8 mouse cellular contexts compared by ENCODE assay signal in the genomic region with DNA sequence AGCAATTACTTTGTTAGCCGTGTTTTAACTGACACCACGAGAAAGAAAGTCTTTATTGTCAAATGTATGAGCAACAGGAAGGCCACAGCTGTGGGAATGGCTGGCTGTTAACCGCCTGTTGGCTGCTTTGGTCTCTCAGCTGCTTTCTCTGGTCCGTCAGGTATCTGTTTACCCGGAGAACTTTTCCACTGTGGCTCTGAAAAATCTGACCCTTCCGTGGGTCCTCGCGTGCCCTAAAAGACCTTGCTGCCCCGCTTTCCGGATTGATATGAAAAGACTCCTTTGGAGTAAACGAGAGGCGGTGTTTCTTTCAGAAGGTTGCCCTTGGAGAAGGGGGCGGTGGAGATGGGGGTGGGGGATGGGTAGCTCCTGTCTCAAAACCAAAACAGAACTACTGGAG.
DNase-seq lines count a peak whose midpoint lies in the region; ATAC-seq and TF ChIP-seq lines count a peak whose summit lies in the region.

No protein-coding gene starts in this region.

- H3K4me3 ChIP-seq in heart, embryonic 16.5 days (ENCODE audit: low read length), result peak overlapping the region; percentile 42
- H3K4me3 ChIP-seq in embryonic facial prominence, embryonic 13.5 days, result peak overlapping the region; percentile 39
- H3K4me3 ChIP-seq in kidney, embryonic 16.5 days (ENCODE audit: low read length), result peak overlapping the region; percentile 35
- H3K4me3 ChIP-seq in myocyte, result no peak overlapping the region
- no peak overlapping the region for H3K4me3 ChIP-seq in cerebellum, adult 2 months (replicated peaks; ENCODE audit: insufficient read depth, low read depth, low read length)

- no peaks in the 10 kb centered on the region; the same call in 1 of the 2 replicates for H3K27me3 ChIP-seq in heart, embryonic 16.5 days (ENCODE audit: control insufficient read depth, insufficient read depth, low read length)
- peaks cover 5% of the 10 kb centered on the region for H3K27me3 ChIP-seq in embryonic facial prominence, embryonic 13.5 days
- H3K27me3 ChIP-seq in kidney, embryonic 16.5 days (ENCODE audit: insufficient read depth, low read length), result no peaks in the 10 kb centered on the region
- H3K27me3 ChIP-seq in myocyte (ENCODE audit: control insufficient read depth, insufficient read depth, insufficient read length), result peaks cover 8% of the 10 kb centered on the region
- no peaks in the 10 kb centered on the region for H3K27me3 ChIP-seq in cerebellum, adult 2 months (ENCODE audit: control insufficient read depth, insufficient read depth, low read length)

- H3K9me3 ChIP-seq in heart, embryonic 16.5 days (replicated peaks; ENCODE audit: control insufficient read depth, low read length), result no peaks in the 10 kb centered on the region
- no peaks in the 10 kb centered on the region for H3K9me3 ChIP-seq in embryonic facial prominence, embryonic 13.5 days
- no peaks in the 10 kb centered on the region for H3K9me3 ChIP-seq in kidney, embryonic 16.5 days (ENCODE audit: low read length)

- TF ChIP-seq CTCF in cerebellum, adult 2 months (IDR thresholded peaks at IDR 0.05; ENCODE audit: borderline replicate concordance, insufficient read depth, low read depth, low read length), result no peak

- peak overlapping the region; percentile 45 for H3K9ac ChIP-seq in heart, embryonic 16.5 days (ENCODE audit: low read length)
- H3K9ac ChIP-seq in embryonic facial prominence, embryonic 13.5 days, result peak overlapping the region; percentile 59
- peak overlapping the region; percentile 50 for H3K9ac ChIP-seq in kidney, embryonic 16.5 days (replicated peaks; ENCODE audit: low read length)

- no peak for ATAC-seq in heart, embryonic 16.5 days (replicated peaks; ENCODE audit: extremely low read depth, insufficient read depth, low FRiP score)
- ATAC-seq in embryonic facial prominence, embryonic 13.5 days (ENCODE audit: insufficient number of reproducible peaks, insufficient read depth, low FRiP score, low TSS enrichment, low read depth), result no peak
- peak; percentile 37; the same call in 1 of the 2 replicates for ATAC-seq in kidney, embryonic 16.5 days (ENCODE audit: low FRiP score, low TSS enrichment)

- H3K4me2 ChIP-seq in heart, embryonic 16.5 days (ENCODE audit: low read depth, low read length), result peak overlapping the region; percentile 73
- peak overlapping the region; percentile 73 for H3K4me2 ChIP-seq in embryonic facial prominence, embryonic 13.5 days
- H3K4me2 ChIP-seq in kidney, embryonic 16.5 days (replicated peaks; ENCODE audit: low read depth, low read length), result peak overlapping the region; percentile 62
- H3K4me2 ChIP-seq in myocyte (ENCODE audit: low read depth), result peak overlapping the region; percentile 8

- H3K79me2 ChIP-seq in myocyte (ENCODE audit: control insufficient read depth, insufficient read depth), result no peaks in the 10 kb centered on the region

- no peaks in the 10 kb centered on the region for H3K4me1 ChIP-seq in heart, embryonic 16.5 days (ENCODE audit: control insufficient read depth, insufficient read depth, low read length)
- H3K4me1 ChIP-seq in embryonic facial prominence, embryonic 13.5 days, result peaks cover 12% of the 10 kb centered on the region
- peaks cover 8% of the 10 kb centered on the region; the same call in 1 of the 2 replicates for H3K4me1 ChIP-seq in kidney, embryonic 16.5 days (ENCODE audit: insufficient read depth, low read length)
- H3K4me1 ChIP-seq in cerebellum, adult 2 months (ENCODE audit: control insufficient read depth, insufficient read depth, low read length), result 0 out of 2 replicates have a peak, but pooled peaks cover 3% of the 10 kb centered on the region

- no peak overlapping the region for H3ac ChIP-seq in myocyte (ENCODE audit: control insufficient read depth, insufficient read length)

- intact Hi-C loops in heart, postnatal 36 days (cut with DNase I), result no loop called here

- 2% methylated on average over 13 of the region's 13 CpGs for WGBS in heart, embryonic 16.5 days
- 1% methylated on average over 13 of the region's 13 CpGs for WGBS in embryonic facial prominence, embryonic 13.5 days
- whole genome bisulfite sequencing in kidney, embryonic 16.5 days, result 1% methylated on average over 13 of the region's 13 CpGs
- WGBS in cerebellum, adult 2 months, result 4% methylated on average over 13 of the region's 13 CpGs

- no peak overlapping the region for H3K27ac ChIP-seq in heart, embryonic 16.5 days (ENCODE audit: low read length)
- H3K27ac ChIP-seq in embryonic facial prominence, embryonic 13.5 days, result no peak overlapping the region
- H3K27ac ChIP-seq in kidney, embryonic 16.5 days (ENCODE audit: low read length), result peak overlapping the region; percentile 41
- H3K27ac ChIP-seq in cerebellum, adult 2 months (ENCODE audit: insufficient read depth, low read length), result no peak overlapping the region

- DNase-seq in heart, postnatal 36 days, result no peak
- no peak for DNase-seq in cerebellum, adult 2 months
- no peak for DNase-seq in right cerebral cortex, postnatal 25 days
- no peak for DNase-seq in spleen, postnatal 14 days (ENCODE audit: low spot score in 2 of 2)

- no peak for TF ChIP-seq POLR2A in myocyte (IDR thresholded peaks at IDR 0.05; ENCODE audit: insufficient read length, low read depth)
- TF ChIP-seq POLR2A in cerebellum, adult 2 months (IDR thresholded peaks at IDR 0.05; ENCODE audit: borderline replicate concordance, insufficient read depth, low read length), result no peak

- no peaks in the 10 kb centered on the region for H3K36me3 ChIP-seq in heart, embryonic 16.5 days (ENCODE audit: control insufficient read depth, insufficient read depth)
- no peaks in the 10 kb centered on the region for H3K36me3 ChIP-seq in embryonic facial prominence, embryonic 13.5 days
- H3K36me3 ChIP-seq in kidney, embryonic 16.5 days (ENCODE audit: insufficient read depth, low read length), result no peaks in the 10 kb centered on the region
- H3K36me3 ChIP-seq in myocyte (ENCODE audit: control insufficient read depth, insufficient read depth), result no peaks in the 10 kb centered on the region

TF ChIP-seq in myocyte, 11 proteins besides CTCF, POLR2A, EP300 and RAD21:
- TF ChIP-seq MYOG (IDR thresholded peaks at IDR 0.05; ENCODE audit: control insufficient read depth in 1 of 3, insufficient read depth in 1 of 3, insufficient read length in 2 of 3, low read depth in 2 of 3), result no peak
- TF ChIP-seq E2F4 (IDR thresholded peaks at IDR 0.05; ENCODE audit: insufficient read depth), result no peak
- TF ChIP-seq POLR2AphosphoS2 (IDR thresholded peaks at IDR 0.05; ENCODE audit: insufficient read length, low read depth), result no peak
- TF ChIP-seq REST (IDR thresholded peaks at IDR 0.05; ENCODE audit: insufficient read depth, insufficient read length), result no peak
- TF ChIP-seq TCF3 (IDR thresholded peaks at IDR 0.05; ENCODE audit: insufficient read length, low read depth), result no peak
- no peak for TF ChIP-seq TCF12 (IDR thresholded peaks at IDR 0.05; ENCODE audit: insufficient read depth, poor library complexity, severe bottlenecking)
- TF ChIP-seq SRF (IDR thresholded peaks at IDR 0.05; ENCODE audit: control insufficient read depth, insufficient read length, low read depth), result no peak
- TF ChIP-seq CEBPB (IDR thresholded peaks at IDR 0.05; ENCODE audit: insufficient read depth, poor library complexity, severe bottlenecking), result no peak
- TF ChIP-seq USF1 (IDR thresholded peaks at IDR 0.05; ENCODE audit: low read depth), result no peak
- TF ChIP-seq MAX (IDR thresholded peaks at IDR 0.05; ENCODE audit: low read depth), result no peak
- TF ChIP-seq MYOD1 (IDR thresholded peaks at IDR 0.05; ENCODE audit: control insufficient read depth in 1 of 3, insufficient read length in 2 of 3, low read depth in 2 of 3), result no peak

Comparison
In these comparisons a context has a peak if more than half of its experiments do, and no peak if none do; other contexts are left out.
1. H3K4me2 ChIP-seq: peak in every context shown above with its lines; median percentile 73 in heart, embryonic 16.5 days; 73 in embryonic facial prominence, embryonic 13.5 days; 62 in kidney, embryonic 16.5 days; 8 in myocyte.
2. H3K4me3 ChIP-seq: peak in heart, embryonic 16.5 days (single experiment), embryonic facial prominence, embryonic 13.5 days (single experiment) and kidney, embryonic 16.5 days (single experiment); none in myocyte (single experiment) and cerebellum, adult 2 months (single experiment).
3. Peak in every context shown above with its lines, with median percentiles within 50 percentile points of each other: H3K9ac ChIP-seq.